Mouse (Mus musculus): ENCODE measurements at regions not wholly inside any gene's neighbourhood (a gene's known extent, or its start where the extent isn't known, plus 50 kb on each side); places are given as distances from the start of the nearest gene placed in this dataset.

DNA sequence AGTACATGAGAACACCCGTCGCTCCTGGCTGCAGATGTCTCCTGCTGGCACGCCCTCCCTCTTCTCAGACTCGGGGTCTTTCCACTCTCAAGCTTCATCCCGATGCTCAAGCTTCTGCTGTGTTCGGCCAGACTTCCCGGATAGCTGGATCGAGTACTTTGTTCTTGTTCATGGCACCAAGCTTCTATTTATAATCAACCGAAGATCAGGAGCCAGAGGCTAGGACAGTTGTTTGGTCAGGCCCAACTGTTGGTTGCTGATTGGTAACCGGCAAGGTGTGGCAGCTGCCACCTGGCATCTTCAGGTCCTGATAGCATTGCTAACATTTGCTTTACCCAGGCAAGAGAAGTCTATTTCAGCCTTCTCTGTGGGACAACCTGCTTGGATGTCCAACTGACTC, 53.5 kb upstream of the Plcl2 start:
- no peak for TF ChIP-seq POLR2A (IDR thresholded peaks at IDR 0.05; ENCODE audit: borderline replicate concordance, control insufficient read depth, low read depth, low read length)
- no peak for TF ChIP-seq CTCF (IDR thresholded peaks at IDR 0.05; ENCODE audit: control insufficient read depth, insufficient read depth, low read length)

All from bone marrow, adult 2 months (tissue).